Mouse (Mus musculus) neural tube, embryonic 12.5 days (tissue): ENCODE results near the gene Zbtb45. TPM values are rescaled to one million over a fixed set of nuclear protein-coding genes. Genes with fewer than 3 reads are reported as not detected.

Experiments
- ATAC-seq: fragments of 200-750 bp; cut with Nextera tagmentation; 2 replicates; pipeline ENCODE4 v1.8.0; 2017; ENCODE audit warnings: low read depth, mild to moderate bottlenecking, moderate TSS enrichment, moderate library complexity; ENCODE audit not compliant: low FRiP score
- H3K27ac ChIP-seq: fragments of 300-500 bp; sonication (generic); 2 replicates; pipeline ENCODE4 v1.5.1; 2016
- H3K27me3 ChIP-seq: fragments of 300-500 bp; sonication (generic); replicated peaks from 2 replicates; pipeline ENCODE4 v1.6.1; 2016; ENCODE audit warnings: mild to moderate bottlenecking
- H3K36me3 ChIP-seq: fragments of 300-500 bp; sonication (generic); 2 replicates; pipeline ENCODE4 v1.6.1; 2016; ENCODE audit warnings: mild to moderate bottlenecking
- H3K4me1 ChIP-seq: fragments of 300-500 bp; sonication (generic); 2 replicates; pipeline ENCODE4 v1.6.1; 2016
- H3K4me2 ChIP-seq: fragments of 300-500 bp; sonication (generic); replicated peaks from 2 replicates; pipeline ENCODE4 v1.6.1; 2016; ENCODE audit warnings: mild to moderate bottlenecking
- H3K4me3 ChIP-seq: fragments of 300-500 bp; sonication (generic); 2 replicates; pipeline ENCODE4 v1.5.1; 2016
- H3K9ac ChIP-seq: fragments of 300-500 bp; sonication (generic); 2 replicates; pipeline ENCODE4 v1.6.1; 2016; ENCODE audit warnings: mild to moderate bottlenecking
- H3K9me3 ChIP-seq: fragments of 300-500 bp; sonication (generic); 2 replicates; pipeline ENCODE4 v1.6.1; 2016; ENCODE audit warnings: mild to moderate bottlenecking
- WGBS: fragments of 180-500 bp; shearing (Covaris S2); methylation state at CpG from one replicate; pipeline ENCODE4 v1.1.7; 2016; 5-methylcytosine and 5-hydroxymethylcytosine counted together
- polyA plus RNA-seq: library from polyadenylated mRNA; unstranded; fragments of >200 nt; fragmentation: Nextera tagmentation; extraction: Ambion mirVana; gene quantifications from 2 replicates; pipeline ENCODE4 v1.2.1, GENCODE M21; 2016

Zbtb45 gene
- polyA plus RNA-seq, 1 experiment from 2014 or later, result 31.8 TPM

- WGBS, result 31% methylated on average over 57 of the region's 57 CpGs
- H3K4me1 ChIP-seq, result peaks cover 28% of the 10 kb centered on the region
- ATAC-seq, result no peak
- peaks cover 11% of the 10 kb centered on the region for H3K27me3 ChIP-seq
- peaks cover 32% of the 10 kb centered on the region for H3K36me3 ChIP-seq
- no peaks in the 10 kb centered on the region for H3K9me3 ChIP-seq
- peak overlapping the region; percentile 40 for H3K9ac ChIP-seq
- peak overlapping the region; percentile 9 for H3K4me3 ChIP-seq
- no peak overlapping the region for H3K27ac ChIP-seq
- H3K4me2 ChIP-seq, result peak overlapping the region; percentile 76
Observed at GRCm38 (mm10) chr7:13007341-13008092, 2.3 kb downstream of the Zbtb45 start.

DNA sequence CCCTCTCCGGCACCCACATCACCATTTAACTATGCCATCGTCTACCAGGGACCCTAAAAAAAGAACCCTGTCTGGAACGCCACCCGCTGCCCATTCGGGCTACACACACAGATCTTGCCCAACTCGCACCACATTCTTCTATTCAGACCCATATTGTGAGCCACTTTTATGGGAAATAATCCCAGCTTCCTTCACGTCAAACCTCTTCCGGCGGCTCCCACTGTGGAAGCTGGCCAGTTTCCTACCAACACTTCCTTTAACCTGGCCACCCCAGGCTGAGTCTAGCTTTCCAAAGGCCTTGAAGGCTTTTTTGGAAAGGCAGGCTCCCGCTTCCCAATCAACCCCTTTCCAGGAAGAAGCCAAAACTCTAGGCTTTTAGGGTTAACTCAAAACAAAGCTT is 3.3 kb downstream of the Zbtb45 start:
- H3K4me1 ChIP-seq, result peaks cover 28% of the 10 kb centered on the region
- peaks cover 32% of the 10 kb centered on the region for H3K36me3 ChIP-seq
- H3K9me3 ChIP-seq, result no peaks in the 10 kb centered on the region
- ATAC-seq, result no peak
- H3K27me3 ChIP-seq, result peaks cover 11% of the 10 kb centered on the region
- 82% methylated on average over 10 of the region's 10 CpGs for WGBS
- no peak overlapping the region for H3K9ac ChIP-seq
- no peak overlapping the region for H3K4me3 ChIP-seq
- H3K4me2 ChIP-seq, result no peak overlapping the region
- H3K27ac ChIP-seq, result no peak overlapping the region

- no peak overlapping the region for H3K9ac ChIP-seq
- ATAC-seq, result no peak
- no peak overlapping the region for H3K27ac ChIP-seq
- peaks cover 28% of the 10 kb centered on the region for H3K4me1 ChIP-seq
- WGBS, result 90% methylated on average over 17 of the region's 17 CpGs
- peaks cover 32% of the 10 kb centered on the region for H3K36me3 ChIP-seq
- H3K27me3 ChIP-seq, result peaks cover 11% of the 10 kb centered on the region
- H3K4me3 ChIP-seq, result no peak overlapping the region
- H3K4me2 ChIP-seq, result no peak overlapping the region
- no peaks in the 10 kb centered on the region for H3K9me3 ChIP-seq
Observed at GRCm38 (mm10) chr7:13006011-13006410, 3.8 kb downstream of the Zbtb45 start.

DNA sequence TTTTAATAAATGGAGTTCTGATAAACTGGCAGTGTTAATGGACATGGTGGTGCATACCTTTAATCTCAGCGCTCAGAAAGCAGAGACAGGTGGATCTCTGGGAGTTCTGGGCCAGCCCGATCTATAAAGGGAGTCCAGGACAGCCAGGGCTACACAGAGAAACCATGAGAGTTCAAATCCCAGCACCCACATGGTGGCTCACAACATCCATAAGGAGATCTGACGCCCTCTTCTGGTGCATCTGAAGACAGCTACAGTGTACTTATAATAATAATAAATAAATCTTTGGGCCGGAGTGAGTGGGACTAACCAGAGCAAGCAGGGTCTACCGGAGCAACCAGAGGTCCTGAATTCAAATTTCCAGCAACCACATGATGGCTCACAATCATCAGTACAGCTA is 6.5 kb downstream of the Zbtb45 start:
- H3K27ac ChIP-seq, result no peak overlapping the region
- WGBS, result 83% methylated on average over 5 of the region's 5 CpGs
- peaks cover 14% of the 10 kb centered on the region; the same call in 1 of the 2 replicates for H3K4me1 ChIP-seq
- H3K36me3 ChIP-seq, result peaks cover 32% of the 10 kb centered on the region
- no peak overlapping the region for H3K4me3 ChIP-seq
- peaks cover 11% of the 10 kb centered on the region for H3K27me3 ChIP-seq
- no peak for ATAC-seq
- no peak overlapping the region for H3K4me2 ChIP-seq
- no peaks in the 10 kb centered on the region for H3K9me3 ChIP-seq
- H3K9ac ChIP-seq, result no peak overlapping the region

- Histone ChIP-seq H3K9ac (no peak overlapping the region), H3K27ac (no peak overlapping the region), H3K4me3 (no peak overlapping the region), H3K36me3 (peaks cover 18% of the 10 kb centered on the region), H3K27me3 (no peaks in the 10 kb centered on the region), H3K4me2 (no peak overlapping the region), H3K4me1 (no peaks in the 10 kb centered on the region), H3K9me3 (no peaks in the 10 kb centered on the region)
- 78% methylated on average over 1 of the region's 1 CpGs for WGBS
- ATAC-seq, result no peak
Observed at GRCm38 (mm10) chr7:13001584-13001983, 8.2 kb downstream of the Zbtb45 start.

DNA sequence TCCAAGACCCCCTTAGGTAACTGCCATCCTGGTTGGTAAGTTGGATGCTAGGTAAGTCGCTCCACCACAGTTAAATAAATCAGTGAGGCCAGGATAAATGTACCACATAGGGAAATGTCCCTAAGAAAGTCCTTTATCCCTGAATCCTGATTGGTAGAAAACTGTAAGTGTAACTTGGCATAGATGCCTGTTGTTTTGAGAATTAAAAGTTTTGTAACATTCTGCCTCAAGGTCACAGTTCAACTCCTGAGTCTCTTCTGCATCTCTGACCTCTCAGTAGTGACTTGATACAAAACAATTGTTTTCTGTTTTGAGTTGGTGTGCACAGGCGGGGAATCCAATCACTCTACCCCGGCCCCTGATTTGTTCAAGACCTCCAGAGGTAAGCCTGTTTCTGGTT is 11.0 kb downstream of the Zbtb45 start, which contains the start of gene Trim28:
Gene Trim28, plus strand, starts transcription at position 264 of the 400 bp plus-strand sequence.
- Histone ChIP-seq H3K4me2 (no peak within 1 kb of the TSS), H3K36me3 (no peaks in the 10 kb centered on the region), H3K9me3 (no peaks in the 10 kb centered on the region), H3K9ac (no peak within 1 kb of the TSS), H3K27ac (no peak within 1 kb of the TSS), H3K4me3 (no peak within 1 kb of the TSS), H3K27me3 (no peaks in the 10 kb centered on the region), H3K4me1 (no peaks in the 10 kb centered on the region)
- ATAC-seq, result no peak
- WGBS, result 84% methylated on average over 3 of the region's 3 CpGs

DNA sequence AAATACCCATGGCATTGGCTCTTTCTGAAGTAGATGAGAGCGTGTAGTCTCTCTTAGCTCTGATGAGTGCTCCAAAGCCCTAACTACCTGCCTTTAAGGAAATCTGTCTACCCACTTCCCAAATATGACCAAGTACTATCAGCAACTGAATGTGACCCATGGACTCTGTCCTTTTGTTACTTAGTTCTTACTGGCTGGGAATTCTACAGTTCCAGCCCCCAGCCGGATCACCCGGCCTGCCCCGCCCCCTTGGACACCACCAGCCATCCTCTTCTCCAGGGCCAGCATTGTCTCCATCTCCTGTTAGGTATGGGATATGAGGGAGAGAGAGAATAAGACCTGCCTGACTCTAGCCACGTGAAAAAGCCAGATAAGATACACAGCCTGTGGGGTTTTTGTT is 11.8 kb downstream of the Zbtb45 start, which contains the start of gene Slc27a5:
Gene Slc27a5, minus strand, starts transcription at position 140 of the 400 bp plus-strand sequence.
- no peak within 1 kb of the TSS for H3K9ac ChIP-seq
- no peaks in the 10 kb centered on the region for H3K4me1 ChIP-seq
- H3K27me3 ChIP-seq, result no peaks in the 10 kb centered on the region
- WGBS, result 79% methylated on average over 5 of the region's 5 CpGs
- H3K4me3 ChIP-seq, result no peak within 1 kb of the TSS
- H3K27ac ChIP-seq, result no peak within 1 kb of the TSS
- H3K9me3 ChIP-seq, result no peaks in the 10 kb centered on the region
- no peaks in the 10 kb centered on the region for H3K36me3 ChIP-seq
- H3K4me2 ChIP-seq, result no peak within 1 kb of the TSS
- ATAC-seq, result no peak

DNA sequence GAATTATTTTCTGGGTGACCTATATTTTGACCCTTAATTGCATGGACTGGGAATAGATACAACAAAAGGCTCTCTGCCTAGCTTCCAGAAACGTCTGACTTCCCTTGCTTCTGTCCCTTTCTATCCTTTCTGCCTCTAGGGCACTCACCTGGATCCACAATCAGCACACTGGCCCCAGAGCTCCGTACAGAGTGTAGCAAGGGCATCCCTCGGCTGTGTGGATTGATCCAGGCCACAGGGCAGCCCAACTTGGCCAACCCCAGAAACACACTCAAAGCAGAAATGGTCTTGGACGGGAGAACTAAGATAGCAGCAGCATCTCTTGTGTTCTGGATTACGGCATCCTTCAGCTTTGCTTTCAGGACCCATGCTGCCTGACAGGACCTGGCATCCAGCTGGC is 12.6 kb downstream of the Zbtb45 start:
- 68% methylated on average over 5 of the region's 5 CpGs for WGBS
- ATAC-seq, result no peak
- H3K4me3 ChIP-seq, result no peak overlapping the region

DNA sequence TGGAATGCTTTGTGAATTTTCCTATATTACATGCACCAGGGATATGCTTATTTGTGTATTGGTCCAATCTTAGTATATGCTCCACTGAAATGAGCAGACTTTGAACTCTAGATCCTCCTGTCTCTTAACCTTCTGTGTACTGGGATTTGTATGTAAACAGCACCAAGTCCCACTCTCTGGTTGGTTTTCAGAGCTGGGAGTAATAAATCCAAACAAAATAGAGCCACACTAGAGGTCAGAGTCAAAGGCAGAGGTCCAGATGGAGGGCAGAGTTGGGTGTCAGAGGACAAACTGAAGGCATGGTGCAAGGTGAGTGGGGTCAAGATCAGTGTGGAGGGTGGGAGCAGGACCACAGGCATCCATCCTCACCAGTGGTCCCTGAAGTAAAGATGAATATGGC is 14.0 kb downstream of the Zbtb45 start:
- no peaks in the 10 kb centered on the region for H3K4me1 ChIP-seq
- no peak for ATAC-seq
- H3K36me3 ChIP-seq, result no peaks in the 10 kb centered on the region
- H3K4me2 ChIP-seq, result no peak overlapping the region
- no peak overlapping the region for H3K9ac ChIP-seq
- no peak overlapping the region for H3K4me3 ChIP-seq
- no peaks in the 10 kb centered on the region for H3K9me3 ChIP-seq
- H3K27ac ChIP-seq, result no peak overlapping the region
- no peaks in the 10 kb centered on the region for H3K27me3 ChIP-seq

More for the DNA sequence above, 12.6 kb downstream of the Zbtb45 start:
- Histone ChIP-seq H3K9me3 (no peaks in the 10 kb centered on the region), H3K27ac (no peak overlapping the region), H3K4me1 (no peaks in the 10 kb centered on the region), H3K36me3 (no peaks in the 10 kb centered on the region), H3K27me3 (no peaks in the 10 kb centered on the region), H3K4me2 (no peak overlapping the region), H3K9ac (no peak overlapping the region)

- Histone ChIP-seq H3K4me2 (no peak overlapping the region), H3K36me3 (no peaks in the 10 kb centered on the region), H3K4me1 (no peaks in the 10 kb centered on the region), H3K4me3 (no peak overlapping the region), H3K27me3 (no peaks in the 10 kb centered on the region), H3K9ac (no peak overlapping the region), H3K9me3 (no peaks in the 10 kb centered on the region), H3K27ac (no peak overlapping the region)
- no peak for ATAC-seq
- 86% methylated on average over 10 of the region's 10 CpGs for WGBS
Observed at GRCm38 (mm10) chr7:12993148-12993547, 16.7 kb downstream of the Zbtb45 start.

DNA sequence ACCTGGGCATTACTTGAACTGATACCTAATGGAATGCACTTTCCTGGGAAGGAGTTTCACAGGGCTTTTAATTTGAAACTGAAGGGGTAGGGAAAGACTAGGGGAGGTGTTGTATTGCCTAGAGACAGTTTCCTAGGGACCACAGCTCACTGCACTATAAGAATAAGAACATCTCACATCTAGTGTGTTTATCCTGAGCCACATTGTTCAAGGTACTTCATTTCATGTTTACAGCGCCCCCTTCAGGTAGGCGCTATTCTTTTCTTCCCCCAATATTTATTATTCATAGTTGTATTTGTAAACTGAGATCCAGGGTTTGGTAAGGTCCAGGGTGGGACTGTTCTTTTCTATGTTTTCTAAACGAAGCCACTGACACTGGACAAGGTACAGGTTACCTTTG is 17.6 kb downstream of the Zbtb45 start:
- no peak overlapping the region for H3K27ac ChIP-seq
- no peak for ATAC-seq
- no peak overlapping the region for H3K4me2 ChIP-seq
- H3K4me1 ChIP-seq, result no peaks in the 10 kb centered on the region
- 10% methylated on average over 3 of the region's 3 CpGs for WGBS
- no peak overlapping the region for H3K4me3 ChIP-seq
- H3K9me3 ChIP-seq, result no peaks in the 10 kb centered on the region
- H3K27me3 ChIP-seq, result no peaks in the 10 kb centered on the region
- H3K36me3 ChIP-seq, result no peaks in the 10 kb centered on the region
- no peak overlapping the region for H3K9ac ChIP-seq

- H3K9ac ChIP-seq, result no peak overlapping the region
- H3K27ac ChIP-seq, result no peak overlapping the region
- 85% methylated on average over 8 of the region's 8 CpGs for WGBS
- H3K4me2 ChIP-seq, result no peak overlapping the region
- no peaks in the 10 kb centered on the region for H3K4me1 ChIP-seq
- no peak for ATAC-seq
- H3K36me3 ChIP-seq, result 0 out of 2 replicates have a peak, but pooled peaks cover 2% of the 10 kb centered on the region
- H3K9me3 ChIP-seq, result no peaks in the 10 kb centered on the region
- H3K27me3 ChIP-seq, result no peaks in the 10 kb centered on the region
- no peak overlapping the region for H3K4me3 ChIP-seq
Observed at GRCm38 (mm10) chr7:12987409-12988189, 22.2 kb downstream of the Zbtb45 start.
